Mouse (Mus musculus) CH12.LX (cell line): ENCODE measurements at regions not wholly inside any gene's neighbourhood (a gene's known extent, or its start where the extent isn't known, plus 50 kb on each side); places are given as distances from the start of the nearest gene placed in this dataset.

Experiments
- DNase-seq: peaks from one replicate; pipeline ENCODE4 v3.0.0-alpha.2; 2013; ENCODE audit errors: extremely low read depth
- H3K27ac ChIP-seq: 2 replicates; pipeline ENCODE4 v1.5.1; 2012; ENCODE audit warnings: low read depth, mild to moderate bottlenecking, control low read depth, moderate library complexity; ENCODE audit not compliant: insufficient read depth
- H3K27me3 ChIP-seq: replicated peaks from 2 replicates; pipeline ENCODE3; 2012; ENCODE audit warnings: inconsistent platforms
- H3K36me3 ChIP-seq, 2 experiments: replicated peaks in 1 of 2; 2 replicates each; pipeline versions ENCODE3 to v1.6.1; 2012; ENCODE audit warnings: inconsistent platforms in 1 of 2, low read length in 1 of 2, mild to moderate bottlenecking in 1 of 2, mixed read lengths in 1 of 2, moderate library complexity in 1 of 2; ENCODE audit not compliant: control insufficient read depth in 1 of 2, insufficient read depth in 1 of 2
- H3K4me1 ChIP-seq, 2 experiments: 2 replicates each; pipeline ENCODE4 v1.6.1; 2012; ENCODE audit warnings: inconsistent platforms in 1 of 2, moderate library complexity in 1 of 2; ENCODE audit not compliant: insufficient read depth in 2 of 2, control insufficient read depth in 1 of 2
- H3K4me2 ChIP-seq: 2 replicates; pipeline ENCODE4 v1.6.1; 2012; ENCODE audit warnings: low read depth, mild to moderate bottlenecking, control low read depth; ENCODE audit not compliant: poor library complexity, insufficient read depth, severe bottlenecking
- H3K4me3 ChIP-seq, 3 experiments: fragments of 150-350 bp in 1 of 3; sonication (generic) in 1 of 3; replicated peaks in 1 of 3; 2 replicates each; pipeline versions ENCODE3 to v1.5.1; 2011 to 2012; ENCODE audit warnings: low read depth in 2 of 3, low read length in 2 of 3, mild to moderate bottlenecking in 2 of 3, moderate library complexity in 2 of 3, control low read depth in 1 of 3, improper control_type of control experiment in 1 of 3, inconsistent platforms in 1 of 3, mixed read lengths in 1 of 3; ENCODE audit not compliant: poor library complexity in 1 of 3
- H3K79me2 ChIP-seq: replicated peaks from 2 replicates; pipeline ENCODE4 v1.6.1; 2012; ENCODE audit warnings: mild to moderate bottlenecking, moderate library complexity; ENCODE audit not compliant: control insufficient read depth, poor library complexity, insufficient read depth, severe bottlenecking; ENCODE audit errors: extremely low read depth
- H3K9ac ChIP-seq: 2 replicates; pipeline ENCODE4 v1.6.1; 2012; ENCODE audit warnings: low read depth, mild to moderate bottlenecking, control low read depth, moderate library complexity; ENCODE audit not compliant: insufficient read depth
- H3K9me3 ChIP-seq: replicated peaks from 2 replicates; pipeline ENCODE3; 2012; ENCODE audit warnings: low read length, inconsistent platforms, mixed read lengths
- CHD1 ChIP-seq: IDR thresholded peaks from 2 replicates; pipeline ENCODE4 v1.6.1; 2012; ENCODE audit warnings: low read depth, low read length, improper control_type of control experiment, inconsistent platforms
- CHD2 ChIP-seq: IDR thresholded peaks from 2 replicates; pipeline ENCODE4 v1.6.1; 2011; ENCODE audit warnings: low read length, improper control_type of control experiment
- CTCF ChIP-seq, 2 experiments: IDR thresholded peaks in 1 of 2; conservative IDR thresholded peaks in 1 of 2; 2 replicates each; pipeline ENCODE4 v1.5.1; 2011 to 2012; ENCODE audit warnings: low read depth in 2 of 2, low read length in 2 of 2, improper control_type of control experiment in 1 of 2, inconsistent platforms in 1 of 2, mild to moderate bottlenecking in 1 of 2, moderate library complexity in 1 of 2
- E2F4 ChIP-seq: IDR thresholded peaks from 2 replicates; pipeline ENCODE4 v1.6.1; 2011; ENCODE audit warnings: low read depth, low read length, improper control_type of control experiment; ENCODE audit not compliant: insufficient replicate concordance
- ELF1 ChIP-seq: IDR thresholded peaks from 2 replicates; pipeline ENCODE4 v1.6.1; 2014; ENCODE audit warnings: low read depth, mild to moderate bottlenecking, inconsistent platforms, low read length, improper control_type of control experiment
- ETS1 ChIP-seq: conservative IDR thresholded peaks from 2 replicates; pipeline ENCODE4 v1.6.1; 2012; ENCODE audit warnings: low read depth, mild to moderate bottlenecking, inconsistent platforms, low read length, improper control_type of control experiment, moderate library complexity
- GABPA ChIP-seq: IDR thresholded peaks from 2 replicates; pipeline ENCODE4 v1.6.1; 2012; ENCODE audit warnings: low read depth, low read length, improper control_type of control experiment, inconsistent platforms; ENCODE audit not compliant: insufficient replicate concordance
- HCFC1 ChIP-seq: IDR thresholded peaks from 2 replicates; pipeline ENCODE4 v1.6.1; 2012; ENCODE audit warnings: low read depth, mild to moderate bottlenecking, inconsistent platforms, low read length, improper control_type of control experiment
- IRF4 ChIP-seq: IDR thresholded peaks from 2 replicates; pipeline ENCODE4 v1.6.1; 2014; ENCODE audit warnings: low read depth, mild to moderate bottlenecking, inconsistent platforms, low read length, improper control_type of control experiment
- JUN ChIP-seq: IDR thresholded peaks from 2 replicates; pipeline ENCODE4 v1.6.1; 2011; ENCODE audit warnings: low read depth, mild to moderate bottlenecking, low read length, improper control_type of control experiment, moderate library complexity; ENCODE audit not compliant: insufficient read depth
- MAFK ChIP-seq: IDR thresholded peaks from 2 replicates; pipeline ENCODE4 v1.6.1; 2011; ENCODE audit warnings: low read length, improper control_type of control experiment; ENCODE audit not compliant: insufficient replicate concordance
- MEF2A ChIP-seq: IDR thresholded peaks from 2 replicates; pipeline ENCODE4 v1.6.1; 2014; ENCODE audit warnings: low read depth, mild to moderate bottlenecking, inconsistent platforms, low read length, improper control_type of control experiment, borderline replicate concordance
- MXI1 ChIP-seq: IDR thresholded peaks from 2 replicates; pipeline ENCODE4 v1.6.1; 2011; ENCODE audit warnings: mild to moderate bottlenecking, low read depth, low read length, improper control_type of control experiment
- MYC ChIP-seq: IDR thresholded peaks from 2 replicates; pipeline ENCODE4 v1.6.1; 2011; ENCODE audit warnings: low read depth, mild to moderate bottlenecking, improper control_type of control experiment, low read length
- POLR2A ChIP-seq: IDR thresholded peaks from 2 replicates; pipeline ENCODE4 v1.6.1; 2011; ENCODE audit warnings: low read depth, mild to moderate bottlenecking, improper control_type of control experiment, low read length
- POLR2AphosphoS2 ChIP-seq: IDR thresholded peaks from 2 replicates; pipeline ENCODE4 v1.6.1; 2011; ENCODE audit warnings: low read depth, low read length, improper control_type of control experiment
- RCOR1 ChIP-seq: conservative IDR thresholded peaks from 2 replicates; pipeline ENCODE4 v1.6.1; 2012; ENCODE audit warnings: low read depth, mild to moderate bottlenecking, inconsistent platforms, low read length, improper control_type of control experiment
- SMC3 ChIP-seq: IDR thresholded peaks from 2 replicates; pipeline ENCODE4 v1.6.1; 2011; ENCODE audit warnings: low read depth, low read length, improper control_type of control experiment
- TBP ChIP-seq: conservative IDR thresholded peaks from 2 replicates; pipeline ENCODE4 v1.6.1; 2011; ENCODE audit warnings: low read depth, low read length, improper control_type of control experiment
- TCF12 ChIP-seq: IDR thresholded peaks from 2 replicates; pipeline ENCODE4 v1.6.1; 2014; ENCODE audit warnings: low read depth, mild to moderate bottlenecking, inconsistent platforms, low read length, improper control_type of control experiment
- USF1 ChIP-seq: IDR thresholded peaks from 2 replicates; pipeline ENCODE4 v1.6.1; 2014; ENCODE audit warnings: low read depth, mild to moderate bottlenecking, inconsistent platforms, low read length, improper control_type of control experiment
- ZC3H11A ChIP-seq: IDR thresholded peaks from 2 replicates; pipeline ENCODE4 v1.6.1; 2012; ENCODE audit warnings: low read depth, mild to moderate bottlenecking, inconsistent platforms, low read length, improper control_type of control experiment
- ZMIZ1 ChIP-seq: IDR thresholded peaks from 2 replicates; pipeline ENCODE4 v1.6.1; 2012; ENCODE audit warnings: low read depth, mild to moderate bottlenecking, inconsistent platforms, low read length, improper control_type of control experiment
- ZNF384 ChIP-seq: IDR thresholded peaks from 2 replicates; pipeline ENCODE4 v1.6.1; 2012; ENCODE audit warnings: low read depth, low read length, improper control_type of control experiment, inconsistent platforms
- dilution Hi-C: fragments of 300-500 bp; cut with MboI; formaldehyde crosslinking; loops from 2 replicates; pipeline ENCODE4 v1.14.3; 2020; ENCODE audit warnings: low sequenced_read_pairs; ENCODE audit not compliant: extremely low pct_unique_long_range_greater_than_20kb, extremely low pct_ligation_motif_present
- in situ Hi-C: fragments of 300-500 bp; cut with MboI; formaldehyde crosslinking; loops from 3 replicates; pipeline ENCODE4 v1.14.3; 2019; ENCODE audit warnings: low sequenced_read_pairs, low pct_ligation_motif_present, low pct_unique_long_range_greater_than_20kb, mixed read lengths

GRCm38 (mm10) chr8:24212216-24213200 is 513.1 kb downstream of the Adam3 start:
- dilution Hi-C loops (no loop called here), in situ Hi-C loops (no loop called here)
- Histone ChIP-seq H3K27me3 (no peaks in the 10 kb centered on the region), H3K79me2 (no peaks in the 10 kb centered on the region), H3K4me3 (no peak overlapping the region), H3K9ac (no peak overlapping the region), H3K27ac (no peak overlapping the region), H3K4me2 (no peak overlapping the region), H3K4me1 (no peaks in the 10 kb centered on the region), H3K36me3 (no peaks in the 10 kb centered on the region), H3K9me3 (peaks cover 73% of the 10 kb centered on the region)
- no peak for TF ChIP-seq SMC3
- no peak for TF ChIP-seq ZMIZ1
- no peak for TF ChIP-seq IRF4
- no peak for TF ChIP-seq MYC
- TF ChIP-seq MXI1 = no peak
- no peak for TF ChIP-seq RCOR1
- TF ChIP-seq E2F4 = no peak
- no peak for TF ChIP-seq MAFK
- no peak for TF ChIP-seq ZC3H11A
- no peak for TF ChIP-seq USF1
- TF ChIP-seq ELF1 = no peak
- TF ChIP-seq MEF2A = no peak
- TF ChIP-seq ETS1 = no peak
- TF ChIP-seq TBP = no peak
- no peak for TF ChIP-seq GABPA
- no peak for TF ChIP-seq CHD2
- DNase-seq = no peak

GRCm38 (mm10) chr8:24211091-24211490 is 514.6 kb downstream of the Adam3 start:
- Histone ChIP-seq H3K27ac (no peak overlapping the region), H3K9me3 (peaks cover 77% of the 10 kb centered on the region), H3K27me3 (no peaks in the 10 kb centered on the region), H3K79me2 (no peaks in the 10 kb centered on the region), H3K9ac (no peak overlapping the region), H3K4me2 (no peak overlapping the region), H3K36me3 (no peaks in the 10 kb centered on the region), H3K4me3 (no peak overlapping the region), H3K4me1 (no peaks in the 10 kb centered on the region)
- in situ Hi-C loops = no loop called here
- dilution Hi-C loops = no loop called here
- DNase-seq = no peak
- TF ChIP-seq HCFC1 (no peak), GABPA (no peak), ZNF384 (no peak), TCF12 (no peak), POLR2AphosphoS2 (no peak), JUN (no peak), CTCF (conservative IDR thresholded peaks at IDR 0.05 in 1 of 2, IDR thresholded peaks at IDR 0.05 in 1 of 2; ENCODE audit: low read depth in 2 of 2, low read length in 2 of 2) (no peak), SMC3 (no peak), ZMIZ1 (no peak), POLR2A (no peak), CHD1 (no peak)
